Comparison of ENCODE assay signal across 8 mouse cellular contexts in genomic region chr5:106457986-106458476, GRCm38 (mm10). TPM values are rescaled to one million over a fixed set of nuclear protein-coding genes. Genes with fewer than 3 reads are reported as not detected.
DNase-seq lines count a peak whose midpoint lies in the region; ATAC-seq and TF ChIP-seq lines count a peak whose summit lies in the region.

Gene Barhl2 (minus strand): TSS chr5:106458166.

- H3K27me3 ChIP-seq in kidney, postnatal 0 days (ENCODE audit: insufficient read depth, low read length) = peaks cover 93% of the 10 kb centered on the region
- peaks cover 94% of the 10 kb centered on the region for H3K27me3 ChIP-seq in intestine, embryonic 15.5 days (replicated peaks)
- peaks cover 96% of the 10 kb centered on the region for H3K27me3 ChIP-seq in neural tube, embryonic 13.5 days

- H3K9ac ChIP-seq in kidney, postnatal 0 days (ENCODE audit: low read depth, low read length) = no peak within 1 kb of the TSS
- no peak within 1 kb of the TSS for H3K9ac ChIP-seq in intestine, embryonic 15.5 days
- H3K9ac ChIP-seq in neural tube, embryonic 13.5 days = peak within 1 kb of the TSS; percentile 43

- H3K4me1 ChIP-seq in kidney, postnatal 0 days (replicated peaks; ENCODE audit: insufficient read depth, low read length) = no peaks in the 10 kb centered on the region; the same call in 1 of the 2 replicates
- no peaks in the 10 kb centered on the region for H3K4me1 ChIP-seq in embryonic fibroblast, embryonic 13.5 days (ENCODE audit: control insufficient read depth, insufficient read depth, low read length)
- peaks cover 23% of the 10 kb centered on the region for H3K4me1 ChIP-seq in intestine, embryonic 15.5 days (replicated peaks)
- H3K4me1 ChIP-seq in neural tube, embryonic 13.5 days (replicated peaks) = peaks cover 27% of the 10 kb centered on the region

- no peak for DNase-seq in kidney, postnatal 0 days (ENCODE audit: low spot score)
- DNase-seq in kidney, postnatal 36 days = no peak
- DNase-seq in embryo, embryonic 9.5 days (ENCODE audit: extremely low spot score) = no peak
- DNase-seq in yolk sac, embryonic 10.5 days (ENCODE audit: low spot score) = no peak

- peak within 1 kb of the TSS; percentile 43 for H3K4me3 ChIP-seq in kidney, postnatal 0 days (replicated peaks; ENCODE audit: low read depth, low read length)
- H3K4me3 ChIP-seq in embryonic fibroblast, embryonic 13.5 days (ENCODE audit: insufficient read depth, low read length) = peak within 1 kb of the TSS; percentile 26; the same call in 1 of the 2 replicates
- peak within 1 kb of the TSS; percentile 48 for H3K4me3 ChIP-seq in intestine, embryonic 15.5 days (replicated peaks)
- peak within 1 kb of the TSS; percentile 39 for H3K4me3 ChIP-seq in neural tube, embryonic 13.5 days

- WGBS in kidney, postnatal 0 days = 1% methylated on average over 40 of the region's 57 CpGs
- WGBS in intestine, embryonic 15.5 days = under 1% methylated on average over 57 of the region's 57 CpGs
- 1% methylated on average over 51 of the region's 57 CpGs for WGBS in neural tube, embryonic 13.5 days

- no peak for ATAC-seq in kidney, postnatal 0 days (replicated peaks; ENCODE audit: low FRiP score, low read depth)
- peak; percentile 29; the same call in 1 of the 2 replicates for ATAC-seq in intestine, embryonic 15.5 days
- no peak for ATAC-seq in neural tube, embryonic 13.5 days (ENCODE audit: low read depth)
- no peak for ATAC-seq in activated CD4-positive, CD25-positive, alpha-beta regulatory T cell, adult 4 months

- no peaks in the 10 kb centered on the region for H3K36me3 ChIP-seq in kidney, postnatal 0 days (ENCODE audit: insufficient read depth, low read length)
- no peaks in the 10 kb centered on the region for H3K36me3 ChIP-seq in intestine, embryonic 15.5 days
- H3K36me3 ChIP-seq in neural tube, embryonic 13.5 days = no peaks in the 10 kb centered on the region

- peak within 1 kb of the TSS; percentile 70 for H3K4me2 ChIP-seq in kidney, postnatal 0 days (ENCODE audit: low read length)
- H3K4me2 ChIP-seq in intestine, embryonic 15.5 days (replicated peaks) = peak within 1 kb of the TSS; percentile 94
- H3K4me2 ChIP-seq in neural tube, embryonic 13.5 days = peak within 1 kb of the TSS; percentile 60

- TF ChIP-seq POLR2A in embryonic fibroblast, embryonic 13.5 days (IDR thresholded peaks at IDR 0.05; ENCODE audit: low read depth, low read length) = no peak

- TF ChIP-seq CTCF in kidney, postnatal 0 days (IDR thresholded peaks at IDR 0.05; ENCODE audit: low read depth) = no peak
- no peak for TF ChIP-seq CTCF in embryonic fibroblast, embryonic 13.5 days (IDR thresholded peaks at IDR 0.05; ENCODE audit: borderline replicate concordance, insufficient read depth, low read length)

- no peak within 1 kb of the TSS for H3K27ac ChIP-seq in kidney, postnatal 0 days
- H3K27ac ChIP-seq in embryonic fibroblast, embryonic 13.5 days (ENCODE audit: insufficient read depth, low read length) = no peak within 1 kb of the TSS
- H3K27ac ChIP-seq in intestine, embryonic 15.5 days = no peak within 1 kb of the TSS
- H3K27ac ChIP-seq in neural tube, embryonic 13.5 days (replicated peaks) = peak within 1 kb of the TSS; percentile 68

- no peaks in the 10 kb centered on the region; the same call in 1 of the 2 replicates for H3K9me3 ChIP-seq in kidney, postnatal 0 days (replicated peaks; ENCODE audit: low read length)
- no peaks in the 10 kb centered on the region for H3K9me3 ChIP-seq in intestine, embryonic 15.5 days
- no peaks in the 10 kb centered on the region for H3K9me3 ChIP-seq in neural tube, embryonic 13.5 days

RNA-seq across cellular contexts. Expression of gene Barhl2, which starts in this region (rescaled TPM):
- polyA plus RNA-seq in kidney, postnatal 0 days (2015; fragmentation: Nextera tagmentation; extraction: Ambion mirVana) = not detected in 2 replicates
- not detected in 2 replicates for polyA plus RNA-seq in embryonic fibroblast, embryonic 13.5 days (2011; ENCODE audit: insufficient read length, low read depth, missing spikeins)
- not detected in 2 replicates for polyA plus RNA-seq in intestine, embryonic 15.5 days (2015; fragmentation: Nextera tagmentation; extraction: Ambion mirVana)
- 2.3 and 2.9 TPM in 2 replicates for polyA plus RNA-seq in neural tube, embryonic 13.5 days (2015; fragmentation: Nextera tagmentation; extraction: Ambion mirVana)
- polyA plus RNA-seq in activated CD4-positive, CD25-positive, alpha-beta regulatory T cell, adult 4 months (2017; shearing (Covaris generic)) = not detected

Comparison
In these comparisons a context has a peak if more than half of its experiments do, and no peak if none do; other contexts are left out.
1. Peak in ATAC-seq, H3K4me3 ChIP-seq and H3K4me2 ChIP-seq in intestine, embryonic 15.5 days; RNA of the gene not detected or under 1 TPM.